Mouse (Mus musculus) gastrocnemius, adult 2 months (tissue): ENCODE results near the gene Efna5. TPM values are rescaled to one million over a fixed set of nuclear protein-coding genes. Genes with fewer than 3 reads are reported as not detected.

Source experiments
- DNase-seq: peaks from one replicate; pipeline ENCODE4 v3.0.0; 2022
- H3K27ac ChIP-seq: fragments of 200-600 bp; 2 replicates; pipeline ENCODE4 v1.8.1; 2022; ENCODE audit warnings: mild to moderate bottlenecking
- H3K4me3 ChIP-seq: fragments of 200-600 bp; 2 replicates; pipeline ENCODE4 v1.8.1; 2022; ENCODE audit warnings: mild to moderate bottlenecking, moderate library complexity
- CTCF ChIP-seq: fragments of 200-600 bp; IDR thresholded peaks from 2 replicates; pipeline ENCODE4 v1.8.1; 2022; ENCODE audit warnings: antibody characterized with exemption, mild to moderate bottlenecking, moderate library complexity
- intact Hi-C: fragments of 180-260 bp; cut with DNase I; formaldehyde crosslinking; loops from one replicate; pipeline ENCODE4 v1.15.1; 2025
- total RNA-seq, 2 experiments: library from RNA; stranded (reverse); gene quantifications; 2 replicates each; pipeline ENCODE4 v1.2.3; 2021

Gene Efna5
- total RNA-seq, 2 experiments from 2014 or later, result 0.13 to 0.86 TPM

DNA sequence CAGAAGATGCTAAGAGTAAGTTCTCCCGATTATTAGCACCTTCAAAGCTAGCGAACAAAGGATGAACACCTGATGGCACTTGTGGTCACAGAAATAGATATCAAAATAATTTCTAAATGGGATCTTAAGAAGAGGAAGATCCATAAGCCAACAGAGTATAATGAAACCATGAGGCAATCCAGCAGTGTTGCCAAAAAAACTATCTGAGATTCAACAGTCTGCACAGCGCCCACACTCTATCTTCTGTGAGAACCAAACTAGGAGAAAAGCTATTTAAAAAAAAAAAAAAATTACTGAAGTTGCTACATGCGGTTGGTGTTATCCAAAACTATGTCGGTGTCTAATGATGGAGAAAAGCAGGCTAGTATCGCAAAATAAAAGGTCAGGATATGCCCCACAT is 31.4 kb downstream of the Efna5 start:
- intact Hi-C loops, result no loop called here
- TF ChIP-seq CTCF, result no peak
- no peak overlapping the region for H3K27ac ChIP-seq
- no peak for DNase-seq
- H3K4me3 ChIP-seq, result no peak overlapping the region

DNA sequence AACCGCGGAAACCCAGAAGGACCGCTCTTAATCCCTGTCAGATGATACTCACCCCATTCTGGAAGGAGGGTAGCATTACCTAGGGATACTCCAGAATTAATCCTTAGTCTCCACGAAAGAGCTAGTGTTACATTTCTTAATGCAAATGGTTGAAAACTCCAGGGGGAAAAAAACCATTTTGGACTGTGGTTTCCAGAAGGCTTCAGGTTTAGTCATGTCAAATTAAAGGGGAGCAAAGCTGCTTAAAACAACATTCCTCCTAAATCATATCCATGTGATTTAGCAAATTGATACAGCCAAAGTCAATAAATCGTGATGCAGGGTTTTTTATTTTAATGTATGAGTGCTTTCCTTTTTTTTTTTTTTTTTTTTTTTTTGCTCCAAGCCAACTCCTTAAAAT is 35.5 kb downstream of the Efna5 start:
- no peak for TF ChIP-seq CTCF
- intact Hi-C loops, result no loop called here
- DNase-seq, result no peak
- Histone ChIP-seq H3K27ac (no peak overlapping the region), H3K4me3 (no peak overlapping the region)

- H3K4me3 ChIP-seq, result no peak overlapping the region
- intact Hi-C loops, result no loop called here
- no peak for DNase-seq
- H3K27ac ChIP-seq, result no peak overlapping the region
- no peak for TF ChIP-seq CTCF
Observed at GRCm38 (mm10) chr17:62844329-62844728, 36.8 kb downstream of the Efna5 start.

DNA sequence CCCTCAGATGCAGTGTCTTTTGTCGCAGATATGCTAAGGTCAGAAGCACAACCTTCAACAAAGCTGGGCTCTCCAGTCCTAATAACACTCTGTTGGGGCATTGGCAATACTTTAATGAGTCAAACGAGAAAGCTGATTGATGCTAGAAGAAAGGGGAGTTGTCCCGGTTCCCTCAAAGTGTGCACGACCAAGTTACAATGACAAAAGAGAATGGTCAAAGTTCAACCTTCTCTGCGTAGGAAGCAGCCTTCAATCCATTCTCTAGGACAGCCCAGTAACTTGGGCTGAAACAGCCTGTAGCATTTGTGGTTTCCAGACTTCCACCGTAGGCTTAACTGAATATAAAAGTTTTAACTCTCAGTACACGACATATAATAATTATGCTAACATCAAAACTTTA is 43.8 kb downstream of the Efna5 start:
- no peak for TF ChIP-seq CTCF
- intact Hi-C loops, result no loop called here
- Histone ChIP-seq H3K4me3 (no peak overlapping the region), H3K27ac (no peak overlapping the region)
- DNase-seq, result no peak

DNA sequence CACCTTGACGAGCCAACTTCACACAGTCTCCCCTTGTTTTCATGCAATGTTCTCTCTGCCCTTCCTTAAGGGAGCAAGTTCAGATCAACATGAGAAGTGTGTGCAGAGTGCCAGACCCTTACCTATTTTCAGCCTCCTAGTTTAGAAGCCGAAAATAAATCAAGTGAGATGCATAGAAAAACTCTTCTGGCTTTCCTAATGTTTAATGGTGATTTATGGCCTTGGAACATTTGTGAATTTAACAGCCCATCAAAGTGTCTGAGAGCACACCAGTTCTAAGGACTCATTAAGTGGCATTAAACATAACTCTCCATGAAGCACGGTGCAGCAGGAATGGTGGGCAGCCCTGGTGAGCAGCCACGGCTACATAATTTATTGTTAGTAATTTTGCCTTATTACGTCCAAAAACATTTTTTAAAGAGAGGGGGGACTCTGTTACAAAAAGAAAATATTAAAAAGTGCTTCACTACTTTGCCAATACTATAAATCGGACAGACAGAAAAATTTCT is 44.5 kb downstream of the Efna5 start:
- Histone ChIP-seq H3K27ac (no peak overlapping the region), H3K4me3 (no peak overlapping the region)
- intact Hi-C loops, result no loop called here
- no peak for TF ChIP-seq CTCF
- DNase-seq, result no peak

- Histone ChIP-seq H3K27ac (no peak overlapping the region), H3K4me3 (no peak overlapping the region)
- intact Hi-C loops, result no loop called here
- no peak for DNase-seq
- TF ChIP-seq CTCF, result no peak
Observed at GRCm38 (mm10) chr17:62832550-62833127, 48.5 kb downstream of the Efna5 start.

GRCm38 (mm10) chr17:62827549-62827948 is 53.6 kb downstream of the Efna5 start:
- intact Hi-C loops, result no loop called here
- no peak for DNase-seq
- Histone ChIP-seq H3K4me3 (no peak overlapping the region), H3K27ac (no peak overlapping the region)
- TF ChIP-seq CTCF, result no peak

DNA sequence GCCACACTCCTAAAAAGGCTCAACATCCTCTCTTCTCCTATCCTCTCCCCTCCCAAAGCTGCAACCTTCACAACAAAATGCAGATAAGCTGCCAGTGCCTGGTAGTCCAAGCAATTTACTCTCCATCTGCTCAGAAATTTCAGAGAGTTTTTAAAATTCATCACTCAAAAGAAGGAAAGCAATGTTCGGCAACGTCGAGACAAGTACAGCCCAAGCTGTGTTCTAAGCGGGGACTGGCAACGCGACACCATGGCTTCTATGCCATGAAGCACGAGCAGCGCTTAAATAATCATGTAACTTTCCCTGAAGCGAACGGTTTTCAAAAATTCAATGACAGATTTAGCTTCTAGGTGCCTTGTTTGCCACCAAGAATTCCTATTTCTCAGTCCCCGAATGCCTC is 59.9 kb downstream of the Efna5 start:
- Histone ChIP-seq H3K27ac (no peak overlapping the region), H3K4me3 (no peak overlapping the region)
- intact Hi-C loops, result no loop called here
- TF ChIP-seq CTCF, result no peak
- no peak for DNase-seq

- DNase-seq, result no peak
- Histone ChIP-seq H3K4me3 (no peak overlapping the region), H3K27ac (no peak overlapping the region)
- intact Hi-C loops, result no loop called here
- TF ChIP-seq CTCF, result no peak
Observed at GRCm38 (mm10) chr17:62819931-62820330, 61.2 kb downstream of the Efna5 start.

GRCm38 (mm10) chr17:62818821-62819220 is 62.3 kb downstream of the Efna5 start:
- H3K27ac ChIP-seq, result no peak overlapping the region
- no peak for TF ChIP-seq CTCF
- intact Hi-C loops, result no loop called here

GRCm38 (mm10) chr17:62818337-62818736 is 62.8 kb downstream of the Efna5 start:
- Histone ChIP-seq H3K27ac (no peak overlapping the region), H3K4me3 (no peak overlapping the region)
- TF ChIP-seq CTCF, result no peak
- DNase-seq, result no peak
- intact Hi-C loops, result no loop called here

More at GRCm38 (mm10) chr17:62818821-62819220, 62.3 kb downstream of the Efna5 start:
- no peak overlapping the region for H3K4me3 ChIP-seq
- no peak for DNase-seq

GRCm38 (mm10) chr17:62816879-62817278 is 64.2 kb downstream of the Efna5 start:
- intact Hi-C loops, result no loop called here
- Histone ChIP-seq H3K27ac (no peak overlapping the region), H3K4me3 (no peak overlapping the region)
- no peak for TF ChIP-seq CTCF
- no peak for DNase-seq

GRCm38 (mm10) chr17:62813461-62813860 is 67.7 kb downstream of the Efna5 start:
- intact Hi-C loops, result no loop called here
- H3K4me3 ChIP-seq, result no peak overlapping the region
- DNase-seq, result no peak
- no peak overlapping the region for H3K27ac ChIP-seq
- TF ChIP-seq CTCF, result no peak

DNA sequence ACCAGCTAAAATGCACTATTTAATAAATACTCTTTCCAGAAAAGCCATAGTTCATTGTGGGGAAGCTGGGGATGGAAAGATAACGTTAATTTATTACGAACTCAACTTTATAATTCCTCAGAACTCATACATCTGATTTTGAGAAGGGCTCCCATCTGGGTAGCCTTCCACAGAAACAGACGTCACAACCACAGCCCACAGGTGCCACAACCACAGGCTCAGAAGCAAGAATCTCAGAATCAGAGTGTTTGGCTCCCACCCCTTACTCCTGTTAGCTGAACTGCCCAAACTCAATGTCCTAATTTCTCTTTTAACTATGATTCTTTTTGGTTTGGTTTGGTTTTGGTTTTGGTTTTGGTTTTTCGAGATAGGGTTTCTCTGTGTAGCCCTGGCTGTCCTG is 73.2 kb downstream of the Efna5 start:
- no peak for DNase-seq
- no peak for TF ChIP-seq CTCF
- Histone ChIP-seq H3K4me3 (no peak overlapping the region), H3K27ac (no peak overlapping the region)
- intact Hi-C loops, result no loop called here
